Mouse (Mus musculus) liver, postnatal 0 days (tissue): ENCODE results near the gene Car14. TPM values are rescaled to one million over a fixed set of nuclear protein-coding genes. Genes with fewer than 3 reads are reported as not detected.

Experiments
- ATAC-seq: fragments of 200-750 bp; cut with Nextera tagmentation; 2 replicates; pipeline ENCODE4 v1.8.0; 2017; ENCODE audit warnings: mild to moderate bottlenecking, moderate library complexity
- DNase-seq: peaks from one replicate; pipeline ENCODE4 v3.0.0-alpha.2; 2016
- H3K27ac ChIP-seq: fragments of 300-500 bp; sonication (generic); 2 replicates; pipeline ENCODE4 v1.5.1; 2014; ENCODE audit warnings: antibody characterized with exemption, moderate library complexity, mild to moderate bottlenecking, low read depth
- H3K27me3 ChIP-seq: fragments of 300-500 bp; sonication (generic); 2 replicates; pipeline ENCODE4 v1.6.1; 2014; ENCODE audit warnings: low read length, control low read depth, mixed read lengths; ENCODE audit not compliant: insufficient read depth
- H3K36me3 ChIP-seq: fragments of 300-500 bp; sonication (generic); replicated peaks from 2 replicates; pipeline ENCODE4 v1.6.1; 2014; ENCODE audit warnings: mild to moderate bottlenecking, control low read depth, low read length, moderate library complexity, mixed read lengths; ENCODE audit not compliant: insufficient read depth
- H3K4me1 ChIP-seq: fragments of 300-500 bp; sonication (generic); 2 replicates; pipeline ENCODE4 v1.6.1; 2014; ENCODE audit warnings: antibody characterized with exemption, mild to moderate bottlenecking, control low read depth; ENCODE audit not compliant: insufficient read depth
- H3K4me2 ChIP-seq: fragments of 300-500 bp; sonication (generic); 2 replicates; pipeline ENCODE4 v1.6.1; 2014; ENCODE audit warnings: low read depth, mild to moderate bottlenecking, low read length, moderate library complexity, mixed read lengths
- H3K4me3 ChIP-seq: fragments of 300-500 bp; sonication (generic); 2 replicates; pipeline ENCODE4 v1.5.1; 2014; ENCODE audit warnings: low read depth, low read length
- H3K9ac ChIP-seq: fragments of 300-500 bp; sonication (generic); replicated peaks from 2 replicates; pipeline ENCODE4 v1.6.1; 2014; ENCODE audit warnings: mild to moderate bottlenecking, moderate library complexity
- H3K9me3 ChIP-seq: fragments of 300-500 bp; sonication (generic); 2 replicates; pipeline ENCODE4 v1.6.1; 2016; ENCODE audit warnings: mild to moderate bottlenecking, control low read depth, low read length, mixed read lengths
- CTCF ChIP-seq: sonication (generic); IDR thresholded peaks from 2 replicates; pipeline ENCODE4 v1.5.1; 2016; ENCODE audit warnings: antibody characterized with exemption, low read depth
- EP300 ChIP-seq: IDR thresholded peaks from 2 replicates; pipeline ENCODE4 v1.6.1; 2016; ENCODE audit warnings: antibody characterized with exemption, low read depth, mild to moderate bottlenecking
- WGBS: fragments of 180-500 bp; shearing (Covaris S2); extraction: QIAGEN DNeasy Blood & Tissue Kit; methylation state at CpG from one replicate; pipeline ENCODE4 v1.1.7; 2014; ENCODE audit not compliant: insufficient replicate concordance; 5-methylcytosine and 5-hydroxymethylcytosine counted together
- polyA plus RNA-seq: library from polyadenylated mRNA; unstranded; fragments of >200 nt; fragmentation: Nextera tagmentation; extraction: Ambion mirVana; gene quantifications from 2 replicates; pipeline ENCODE4 v1.2.1, GENCODE M21; 2015

Car14 gene
- polyA plus RNA-seq, 1 experiment from 2014 or later, result 17.3 TPM

DNA sequence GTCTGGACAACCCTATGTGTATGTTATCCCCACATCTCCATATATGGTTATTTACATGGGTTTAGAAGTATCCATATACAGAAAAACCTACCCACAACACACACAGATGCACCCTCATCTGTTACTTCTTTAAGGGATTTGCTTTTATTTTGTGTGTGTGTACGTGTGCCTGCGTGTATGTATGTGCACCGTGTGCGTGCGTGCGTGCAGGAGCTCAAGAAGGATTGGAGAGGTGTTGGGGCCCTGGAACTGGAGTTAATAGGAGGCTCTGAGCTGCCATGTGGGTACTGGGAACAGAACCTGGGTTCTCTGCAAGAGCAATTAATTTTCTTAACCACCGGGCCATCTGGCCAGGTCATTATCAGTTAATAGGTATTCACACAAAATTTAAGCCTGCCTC is 32.4 kb downstream of the Car14 start:
- Histone ChIP-seq H3K4me3 (peak overlapping the region; percentile 66), H3K4me2 (peak overlapping the region; percentile 78), H3K36me3 (peaks cover 8% of the 10 kb centered on the region), H3K4me1 (peaks cover 14% of the 10 kb centered on the region), H3K9me3 (no peaks in the 10 kb centered on the region), H3K9ac (peak overlapping the region; percentile 75), H3K27me3 (no peaks in the 10 kb centered on the region), H3K27ac (no peak overlapping the region; the same call in 1 of the 2 replicates)
- no peak for DNase-seq
- WGBS, result 56% methylated on average over 7 of the region's 7 CpGs
- no peak for ATAC-seq
- TF ChIP-seq EP300 (no peak), CTCF (no peak)

DNA sequence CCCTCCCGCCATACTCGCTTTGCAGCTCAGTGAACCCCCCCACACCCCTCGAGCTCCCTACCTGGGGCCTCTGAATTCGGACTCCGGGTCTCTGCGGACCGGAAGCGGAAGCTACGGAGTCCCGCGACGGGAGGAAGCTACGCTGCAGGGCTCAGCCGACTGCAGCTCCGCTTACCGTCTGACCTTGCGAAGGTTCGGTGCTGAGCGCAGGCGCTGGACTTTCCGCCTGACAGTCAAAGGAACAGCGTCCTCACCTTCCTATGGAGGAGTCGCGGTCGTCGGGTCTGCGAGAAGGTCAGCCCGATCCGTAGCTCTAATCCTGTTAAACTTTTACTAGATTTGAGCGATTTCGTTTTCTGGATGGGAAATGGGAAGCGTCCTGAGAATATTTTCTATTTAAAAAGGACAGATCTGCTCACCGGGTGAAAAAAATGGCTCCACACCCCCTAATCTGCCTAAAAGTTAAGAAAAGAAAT is 33.1 kb downstream of the Car14 start, which contains the start of gene Mrps21:
TSS of gene Mrps21 (minus strand) at position 128 of the 476 bp plus-strand sequence.
- peak within 1 kb of the TSS; percentile 75 for H3K9ac ChIP-seq
- under 1% methylated on average over 33 of the region's 33 CpGs for WGBS
- H3K27ac ChIP-seq, result peak within 1 kb of the TSS; percentile 79
- ATAC-seq (peak; percentile 99), DNase-seq (peak; percentile 88)
- H3K4me1 ChIP-seq, result peaks cover 14% of the 10 kb centered on the region
- H3K9me3 ChIP-seq, result no peaks in the 10 kb centered on the region
- H3K4me3 ChIP-seq, result peak within 1 kb of the TSS; percentile 66
- H3K27me3 ChIP-seq, result no peaks in the 10 kb centered on the region
- peaks cover 9% of the 10 kb centered on the region for H3K36me3 ChIP-seq
- TF ChIP-seq EP300 (peak; percentile 39; the same call in 1 of the 2 replicates), CTCF (no peak)
- H3K4me2 ChIP-seq, result peak within 1 kb of the TSS; percentile 78

DNA sequence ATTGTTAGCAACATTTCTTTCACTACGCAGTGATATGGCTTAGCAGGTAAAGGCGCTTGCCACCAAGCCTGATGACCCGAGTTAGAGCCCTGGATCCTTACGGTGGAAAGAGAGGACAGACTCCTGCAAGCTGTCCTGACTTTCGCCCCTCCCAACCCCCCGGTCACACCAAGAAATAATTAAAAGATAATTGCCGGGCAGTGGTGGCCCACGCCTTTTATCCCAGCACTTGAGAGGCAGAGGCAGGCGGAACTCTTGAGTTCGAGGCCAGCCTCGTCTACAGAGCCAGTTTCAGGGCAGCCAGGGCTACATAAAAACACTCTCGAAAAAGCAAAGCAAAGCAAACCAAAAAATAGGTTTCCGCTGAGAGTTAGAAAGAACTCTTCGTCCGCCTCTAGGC is 33.5 kb downstream of the Car14 start:
- Histone ChIP-seq H3K9me3 (no peaks in the 10 kb centered on the region), H3K27me3 (no peaks in the 10 kb centered on the region), H3K4me2 (peak overlapping the region; percentile 78), H3K4me1 (peaks cover 14% of the 10 kb centered on the region), H3K27ac (peak overlapping the region; percentile 79), H3K9ac (peak overlapping the region; percentile 75), H3K36me3 (peaks cover 11% of the 10 kb centered on the region), H3K4me3 (peak overlapping the region; percentile 66)
- TF ChIP-seq EP300 (no peak), CTCF (no peak)
- WGBS, result 6% methylated on average over 15 of the region's 15 CpGs
- ATAC-seq (peak; percentile 42), DNase-seq (no peak)

DNA sequence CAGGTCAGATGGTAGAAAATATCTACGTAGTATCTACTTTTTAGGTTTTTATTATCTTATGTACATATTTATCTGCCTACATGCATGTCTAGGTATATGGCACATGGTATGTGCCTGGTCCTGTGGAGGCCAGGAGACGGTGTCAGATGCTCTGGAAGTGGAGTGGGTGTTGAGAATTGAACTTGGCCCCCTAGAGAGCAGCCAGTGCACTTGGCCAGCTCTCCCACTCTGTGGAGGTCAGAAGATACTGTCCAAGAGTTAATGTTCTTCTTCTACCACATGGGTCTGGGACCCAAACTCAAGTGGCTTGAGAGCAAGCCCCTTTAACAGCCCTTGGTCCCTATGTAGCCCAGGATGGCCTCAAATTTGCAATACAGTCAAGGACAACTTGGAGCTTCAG is 37.1 kb downstream of the Car14 start:
- Histone ChIP-seq H3K27ac (no peak overlapping the region), H3K4me1 (peaks cover 11% of the 10 kb centered on the region), H3K9me3 (no peaks in the 10 kb centered on the region), H3K4me2 (no peak overlapping the region), H3K9ac (no peak overlapping the region), H3K4me3 (no peak overlapping the region), H3K27me3 (no peaks in the 10 kb centered on the region), H3K36me3 (peaks cover 12% of the 10 kb centered on the region)
- 89% methylated on average over 2 of the region's 2 CpGs for WGBS
- DNase-seq (no peak), ATAC-seq (no peak)
- no peak for TF ChIP-seq EP300
- TF ChIP-seq CTCF, result no peak

DNA sequence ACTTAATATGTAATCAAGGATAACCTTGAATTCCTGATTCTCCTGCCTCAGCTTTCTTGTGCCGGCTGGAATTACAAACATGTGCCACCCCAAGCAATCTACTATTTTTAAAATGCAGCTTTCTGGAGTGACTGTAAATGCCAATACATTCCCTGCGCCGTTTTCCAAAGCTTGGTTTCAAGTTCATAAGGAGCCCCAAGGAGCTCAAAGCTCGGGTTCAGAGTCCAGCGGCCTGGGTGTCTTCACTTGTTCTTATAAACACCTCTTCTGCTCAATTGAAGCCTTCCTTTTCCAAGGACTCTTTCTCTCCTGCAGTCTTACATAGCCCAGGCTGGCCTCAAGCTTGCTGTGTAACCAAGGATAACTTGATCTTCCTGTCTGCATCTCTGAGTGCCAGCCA is 38.4 kb downstream of the Car14 start:
- Histone ChIP-seq H3K27ac (no peak overlapping the region), H3K36me3 (peaks cover 12% of the 10 kb centered on the region), H3K9me3 (no peaks in the 10 kb centered on the region), H3K27me3 (no peaks in the 10 kb centered on the region), H3K4me3 (no peak overlapping the region), H3K4me2 (no peak overlapping the region), H3K4me1 (peaks cover 7% of the 10 kb centered on the region), H3K9ac (no peak overlapping the region)
- ATAC-seq (no peak), DNase-seq (no peak)
- 89% methylated on average over 5 of the region's 5 CpGs for WGBS
- TF ChIP-seq EP300 (no peak), CTCF (no peak)

DNA sequence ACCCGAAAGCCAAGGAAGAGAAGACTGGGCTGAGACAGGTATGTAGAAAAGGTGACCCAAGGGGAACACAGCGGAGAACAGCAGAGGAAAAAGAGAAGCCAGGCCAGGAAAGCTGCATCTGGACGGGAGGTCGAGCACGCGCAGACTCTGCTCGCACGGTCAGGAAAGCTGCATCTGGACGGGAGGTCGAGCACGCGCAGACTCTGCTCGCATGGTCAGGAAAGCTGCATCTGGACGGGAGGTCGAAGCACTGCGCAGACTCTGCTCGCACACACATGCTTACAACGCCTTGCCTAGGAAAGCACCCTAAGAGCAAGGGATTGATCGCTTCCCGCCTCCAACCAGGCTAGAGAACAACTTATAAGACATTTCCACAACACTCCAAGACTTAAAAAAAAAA is 38.9 kb downstream of the Car14 start:
- no peak for ATAC-seq
- H3K4me2 ChIP-seq, result no peak overlapping the region
- no peak overlapping the region for H3K27ac ChIP-seq
- H3K27me3 ChIP-seq, result no peaks in the 10 kb centered on the region
- H3K4me1 ChIP-seq, result peaks cover 2% of the 10 kb centered on the region
- H3K4me3 ChIP-seq, result no peak overlapping the region
- H3K9ac ChIP-seq, result no peak overlapping the region
- no peak for DNase-seq
- H3K36me3 ChIP-seq, result peaks cover 12% of the 10 kb centered on the region
- no peak for TF ChIP-seq EP300
- TF ChIP-seq CTCF, result no peak
- H3K9me3 ChIP-seq, result no peaks in the 10 kb centered on the region
- 90% methylated on average over 20 of the region's 20 CpGs for WGBS
